Comparison of ENCODE assay signal across 8 mouse cellular contexts in the genomic region with DNA sequence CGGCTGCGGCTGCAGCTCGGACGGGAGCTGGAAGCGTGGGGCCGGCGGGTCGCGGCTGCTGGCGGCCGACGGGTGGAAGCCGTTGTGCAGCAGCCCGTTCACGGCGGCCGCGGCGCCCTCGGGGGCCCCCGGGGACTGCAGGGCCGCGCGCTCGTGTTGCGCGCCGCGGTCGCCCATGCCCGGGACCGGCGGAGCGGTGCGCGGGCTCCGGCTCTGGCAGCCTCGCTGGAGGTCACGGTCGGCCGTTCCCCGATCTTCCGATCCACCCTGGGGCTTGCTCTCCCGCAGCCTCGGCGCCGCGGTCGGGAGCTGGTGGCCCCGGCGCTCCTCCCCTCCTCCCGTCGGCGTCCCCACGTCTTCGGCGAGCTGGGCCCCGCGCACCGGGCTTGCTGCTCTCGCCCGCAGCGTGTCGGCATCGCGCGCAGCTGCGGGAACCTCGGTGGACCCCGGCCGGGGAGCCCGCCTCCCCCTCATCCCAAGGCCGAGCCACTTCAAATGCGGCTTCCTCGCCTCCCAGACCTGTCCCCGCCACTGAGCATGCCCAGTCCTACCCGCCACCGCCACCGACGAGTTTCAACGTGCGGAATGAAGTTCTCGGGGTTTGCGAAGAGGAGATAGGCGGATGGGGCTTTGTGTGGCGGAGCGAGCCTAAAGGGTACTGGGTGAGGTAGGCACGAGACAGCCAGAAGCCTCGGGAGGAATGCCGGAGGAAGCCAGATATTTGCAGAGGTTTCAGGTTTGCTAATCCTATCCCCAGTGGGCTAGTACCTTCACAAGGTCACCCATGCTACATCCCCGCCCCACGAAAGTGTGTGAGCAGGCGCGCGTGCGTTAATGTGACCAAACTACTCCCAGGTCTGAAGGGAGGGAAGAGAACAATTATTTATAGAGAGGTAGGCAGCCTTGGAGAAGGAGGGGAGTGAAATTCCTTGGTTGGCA. TPM values are rescaled to one million over a fixed set of nuclear protein-coding genes. Genes with fewer than 3 reads are reported as not detected.
A peak's percentile ranks its signal among the peaks of the same experiment; 100 is the strongest.
DNase-seq lines count a peak whose midpoint lies in the region; ATAC-seq and TF ChIP-seq lines count a peak whose summit lies in the region.

Gene Pank1 (minus strand): TSS at position 853 of the 939 bp plus-strand sequence.

- DNase-seq in CH12.LX (ENCODE audit: extremely low read depth) = peak; percentile 45
- peak; percentile 82 to 83 for DNase-seq in heart, postnatal 10 days
- peak; percentile 70 for DNase-seq in layer of hippocampus, adult 11-12 months (ENCODE audit: low spot score)
- peak; percentile 70 for DNase-seq in liver, postnatal 0 days
- peak; percentile 63 for DNase-seq in testis, postnatal 14 days (ENCODE audit: low spot score)

- no peak for TF ChIP-seq RAD21 in CH12.LX (IDR thresholded peaks at IDR 0.05; ENCODE audit: low read depth, low read length)

- no peaks in the 10 kb centered on the region for H3K9me3 ChIP-seq in CH12.LX (replicated peaks; ENCODE audit: low read length)
- H3K9me3 ChIP-seq in forebrain, embryonic 13.5 days (replicated peaks) = no peaks in the 10 kb centered on the region
- H3K9me3 ChIP-seq in liver, postnatal 0 days (ENCODE audit: low read length) = no peaks in the 10 kb centered on the region
- H3K9me3 ChIP-seq in neural tube, embryonic 15.5 days (replicated peaks) = no peaks in the 10 kb centered on the region

- intact Hi-C loops in heart, postnatal 10 days (cut with DNase I) = loop anchor here (1.0 to 5.0 kb wide), 4 partner anchors 23 to 212 kb away; no protein-coding TSS in a partner anchor

- H3K9ac ChIP-seq in CH12.LX (ENCODE audit: insufficient read depth, low read depth) = peak within 1 kb of the TSS; percentile 60
- peak within 1 kb of the TSS; percentile 96 for H3K9ac ChIP-seq in forebrain, embryonic 13.5 days
- peak within 1 kb of the TSS; percentile 90 for H3K9ac ChIP-seq in liver, postnatal 0 days (replicated peaks)
- peak within 1 kb of the TSS; percentile 89 for H3K9ac ChIP-seq in neural tube, embryonic 15.5 days (replicated peaks)

- peaks cover 0 to 1% of the 10 kb centered on the region in 2 experiments for H3K36me3 ChIP-seq in CH12.LX (replicated peaks in 1 of 2; ENCODE audit: control insufficient read depth in 1 of 2, insufficient read depth in 1 of 2, low read length in 1 of 2)
- no peaks in the 10 kb centered on the region for H3K36me3 ChIP-seq in forebrain, embryonic 13.5 days (ENCODE audit: poor library complexity, severe bottlenecking)
- H3K36me3 ChIP-seq in liver, postnatal 0 days (replicated peaks; ENCODE audit: insufficient read depth, low read length) = no peaks in the 10 kb centered on the region
- no peaks in the 10 kb centered on the region for H3K36me3 ChIP-seq in neural tube, embryonic 15.5 days

- TF ChIP-seq POLR2A in CH12.LX (IDR thresholded peaks at IDR 0.05; ENCODE audit: low read depth, low read length) = peak; percentile 56

- H3K4me1 ChIP-seq in CH12.LX (ENCODE audit: control insufficient read depth in 1 of 2, insufficient read depth in 2 of 2) = peaks cover 0 to 28% of the 10 kb centered on the region in 2 experiments; a peak in 2 of 4 replicates
- H3K4me1 ChIP-seq in brown adipose tissue, adult 24 weeks (ENCODE audit: control insufficient read depth, insufficient read depth, insufficient read length, low read length) = peaks cover 11% of the 10 kb centered on the region; the same call in 1 of the 2 replicates
- peaks cover 21% of the 10 kb centered on the region for H3K4me1 ChIP-seq in forebrain, embryonic 13.5 days
- H3K4me1 ChIP-seq in liver, postnatal 0 days (ENCODE audit: insufficient read depth) = peaks cover 12% of the 10 kb centered on the region; the same call in 1 of the 2 replicates
- peaks cover 25% of the 10 kb centered on the region for H3K4me1 ChIP-seq in neural tube, embryonic 15.5 days

- dilution Hi-C loops in CH12.LX (cut with MboI; ENCODE audit: extremely low pct_ligation_motif_present, extremely low pct_unique_long_range_greater_than_20kb, low sequenced_read_pairs) = no loop called here

- H3K79me2 ChIP-seq in CH12.LX (replicated peaks; ENCODE audit: control insufficient read depth, extremely low read depth, insufficient read depth, poor library complexity, severe bottlenecking) = no peaks in the 10 kb centered on the region

- in situ Hi-C loops in CH12.LX (cut with MboI; ENCODE audit: low pct_ligation_motif_present, low pct_unique_long_range_greater_than_20kb, low sequenced_read_pairs) = no loop called here

- H3K27me3 ChIP-seq in CH12.LX (replicated peaks) = peaks cover 2% of the 10 kb centered on the region
- no peaks in the 10 kb centered on the region for H3K27me3 ChIP-seq in forebrain, embryonic 13.5 days
- no peaks in the 10 kb centered on the region for H3K27me3 ChIP-seq in liver, postnatal 0 days (ENCODE audit: insufficient read depth, low read length)
- H3K27me3 ChIP-seq in neural tube, embryonic 15.5 days (replicated peaks) = no peaks in the 10 kb centered on the region

- peak within 1 kb of the TSS; percentile 39 for H3K27ac ChIP-seq in CH12.LX (ENCODE audit: insufficient read depth, low read depth)
- peak within 1 kb of the TSS; percentile 92 for H3K27ac ChIP-seq in brown adipose tissue, adult 24 weeks (replicated peaks; ENCODE audit: low read depth, low read length)
- peak within 1 kb of the TSS; percentile 98 for H3K27ac ChIP-seq in forebrain, embryonic 13.5 days
- peak within 1 kb of the TSS; percentile 99 for H3K27ac ChIP-seq in liver, postnatal 0 days (ENCODE audit: low read depth)
- H3K27ac ChIP-seq in neural tube, embryonic 15.5 days (replicated peaks) = peak within 1 kb of the TSS; percentile 97

- peak; percentile 70 for ATAC-seq in forebrain, embryonic 13.5 days
- ATAC-seq in liver, postnatal 0 days = peak; percentile 16
- peak; percentile 80 for ATAC-seq in neural tube, embryonic 15.5 days (ENCODE audit: low FRiP score)

- H3K4me2 ChIP-seq in CH12.LX (ENCODE audit: insufficient read depth, low read depth, poor library complexity, severe bottlenecking) = peak within 1 kb of the TSS; percentile 63
- peak within 1 kb of the TSS; percentile 74 for H3K4me2 ChIP-seq in forebrain, embryonic 13.5 days
- H3K4me2 ChIP-seq in liver, postnatal 0 days (ENCODE audit: low read depth, low read length) = peak within 1 kb of the TSS; percentile 94
- peak within 1 kb of the TSS; percentile 81 for H3K4me2 ChIP-seq in neural tube, embryonic 15.5 days

- no peak for TF ChIP-seq CTCF in CH12.LX (conservative IDR thresholded peaks at IDR 0.05 in 1 of 2, IDR thresholded peaks at IDR 0.05 in 1 of 2; ENCODE audit: low read depth in 2 of 2, low read length in 2 of 2)
- no peak for TF ChIP-seq CTCF in liver, postnatal 0 days (IDR thresholded peaks at IDR 0.05; ENCODE audit: low read depth)

- WGBS in forebrain, embryonic 13.5 days = under 1% methylated on average over 90 of the region's 96 CpGs
- WGBS in liver, postnatal 0 days (ENCODE audit: insufficient replicate concordance) = 1% methylated on average over 81 of the region's 96 CpGs
- under 1% methylated on average over 94 of the region's 96 CpGs for WGBS in neural tube, embryonic 15.5 days

- H3K4me3 ChIP-seq in CH12.LX (replicated peaks in 1 of 3; ENCODE audit: low read depth in 2 of 3, low read length in 2 of 3, poor library complexity in 1 of 3) = peak within 1 kb of the TSS; percentile 54 to 89 (median 84)
- peak within 1 kb of the TSS; percentile 91 for H3K4me3 ChIP-seq in brown adipose tissue, adult 24 weeks (ENCODE audit: insufficient read depth, low read depth, low read length)
- peak within 1 kb of the TSS; percentile 89 for H3K4me3 ChIP-seq in forebrain, embryonic 13.5 days
- H3K4me3 ChIP-seq in liver, postnatal 0 days (ENCODE audit: low read depth, low read length) = peak within 1 kb of the TSS; percentile 89
- H3K4me3 ChIP-seq in neural tube, embryonic 15.5 days (replicated peaks) = peak within 1 kb of the TSS; percentile 75

- no peak for TF ChIP-seq EP300 in CH12.LX (IDR thresholded peaks at IDR 0.05; ENCODE audit: low read length)
- no peak for TF ChIP-seq EP300 in liver, postnatal 0 days (IDR thresholded peaks at IDR 0.05; ENCODE audit: low read depth)

TF ChIP-seq in CH12.LX, 34 proteins besides CTCF, POLR2A, EP300 and RAD21 (continues in another document):
- TF ChIP-seq IRF4 (IDR thresholded peaks at IDR 0.05; ENCODE audit: low read depth, low read length) = peak; percentile 57
- TF ChIP-seq MYC (IDR thresholded peaks at IDR 0.05; ENCODE audit: low read depth, low read length) = peak; percentile 67
- no peak for TF ChIP-seq SMC3 (IDR thresholded peaks at IDR 0.05; ENCODE audit: low read depth, low read length)
- TF ChIP-seq POLR2AphosphoS2 (IDR thresholded peaks at IDR 0.05; ENCODE audit: low read depth, low read length) = no peak
- no peak for TF ChIP-seq USF2 (conservative IDR thresholded peaks at IDR 0.05; ENCODE audit: low read depth, low read length)
- 0 out of 2 replicates have a peak, but pooled peaks have one; percentile 35 for TF ChIP-seq NELFE (IDR thresholded peaks at IDR 0.05; ENCODE audit: low read depth, low read length)
- TF ChIP-seq MEF2A (IDR thresholded peaks at IDR 0.05; ENCODE audit: borderline replicate concordance, low read depth, low read length) = peak; percentile 33; the same call in 1 of the 2 replicates
- TF ChIP-seq MAZ (IDR thresholded peaks at IDR 0.05; ENCODE audit: low read depth, low read length) = no peak
- no peak for TF ChIP-seq PAX5 (IDR thresholded peaks at IDR 0.05; ENCODE audit: low read length)
- TF ChIP-seq NRF1 (IDR thresholded peaks at IDR 0.05; ENCODE audit: low read depth, low read length) = peak; percentile 76
- TF ChIP-seq MXI1 (IDR thresholded peaks at IDR 0.05; ENCODE audit: low read depth, low read length) = peak; percentile 46
- TF ChIP-seq TCF12 (IDR thresholded peaks at IDR 0.05; ENCODE audit: low read depth, low read length) = no peak
- TF ChIP-seq MAFK (IDR thresholded peaks at IDR 0.05; ENCODE audit: insufficient replicate concordance, low read length) = no peak
- peak; percentile 89 for TF ChIP-seq BHLHE40 (IDR thresholded peaks at IDR 0.05; ENCODE audit: low read depth, low read length)
- TF ChIP-seq E2F4 (IDR thresholded peaks at IDR 0.05; ENCODE audit: insufficient replicate concordance, low read depth, low read length) = no peak
- TF ChIP-seq SIN3A (IDR thresholded peaks at IDR 0.05; ENCODE audit: low read length) = no peak
- TF ChIP-seq UBTF (IDR thresholded peaks at IDR 0.05; ENCODE audit: low read depth, low read length) = peak; percentile 61; the same call in 1 of the 2 replicates

RNA-seq across cellular contexts. Expression of gene Pank1, which starts in this region (rescaled TPM):
- total RNA-seq in CH12.LX (2012; rRNA removed) (1.7 and 1.8 TPM in 2 replicates), CH12.LX (2014; rRNA removed) (3.2 and 3.3 TPM in 2 replicates)
- 2.9 and 3.2 TPM in 2 replicates for polyA plus RNA-seq in CH12.LX (2012; ENCODE audit: insufficient read length, low read depth)
- 200 and 231 TPM in 2 replicates for polyA plus RNA-seq in brown adipose tissue, adult 24 weeks (2012; ENCODE audit: insufficient read depth, insufficient read length, missing spikeins)
- polyA plus RNA-seq in forebrain, embryonic 13.5 days (2015; fragmentation: Nextera tagmentation; extraction: Ambion mirVana) = 5.8 and 6.7 TPM in 2 replicates
- 10 to 100 TPM; 30.3 to 41.0 TPM for total RNA-seq in heart, postnatal 10 days (2021)
- 44.5 and 48.4 TPM in 2 replicates for polyA plus RNA-seq in liver, postnatal 0 days (2015; fragmentation: Nextera tagmentation; extraction: Ambion mirVana)
- 9.7 and 10.7 TPM in 2 replicates for polyA plus RNA-seq in neural tube, embryonic 15.5 days (2015; fragmentation: Nextera tagmentation; extraction: Ambion mirVana)

Comparison
In these comparisons a context has a peak if more than half of its experiments do, and no peak if none do; other contexts are left out.
1. Peak in every context shown above with its lines: DNase-seq, ATAC-seq, H3K4me3 ChIP-seq and H3K27ac ChIP-seq.
2. RNA of gene Pank1 (total RNA-seq): 30.3 to 41.0 TPM in heart, postnatal 10 days; 1.7 to 3.3 TPM in CH12.LX; every median in the first group is over 4 times any median in the second.
3. H3K27ac ChIP-seq: peak in every context shown above with its lines; median percentile 99 in liver, postnatal 0 days; 98 in forebrain, embryonic 13.5 days; 97 in neural tube, embryonic 15.5 days; 92 in brown adipose tissue, adult 24 weeks; 39 in CH12.LX.
4. ATAC-seq: peak in every context shown above with its lines; median percentile 80 in neural tube, embryonic 15.5 days; 70 in forebrain, embryonic 13.5 days; 16 in liver, postnatal 0 days.